Comparison of ENCODE assay signal across 12 mouse cellular contexts in genomic region chrX:52441798-52442197, GRCm38 (mm10).
DNase-seq lines count a peak whose midpoint lies in the region; ATAC-seq and TF ChIP-seq lines count a peak whose summit lies in the region.
"Had no signal": no experiment of that assay in that cellular context is flagged by ENCODE, and none has a peak within 500 bp of the region (broad histone marks: within the 10 kb centered on the region; RNA-seq: fewer than 3 reads in every experiment).

No protein-coding gene starts in this region.

- no peak overlapping the region for H3K4me3 ChIP-seq in heart, adult 2 months
- H3K4me3 ChIP-seq in liver, postnatal 0 days (ENCODE audit: low read depth, low read length), result no peak overlapping the region
- no peak overlapping the region for H3K4me3 ChIP-seq in liver, embryonic 11.5 days (ENCODE audit: low read depth, low read length)
- H3K4me3 ChIP-seq in MEL (ENCODE audit: control insufficient read depth in 1 of 2, insufficient read depth in 1 of 2, low read depth in 2 of 2, low read length in 2 of 2), result no peak overlapping the region
- no peak overlapping the region for H3K4me3 ChIP-seq in neural tube, embryonic 15.5 days (replicated peaks)
- H3K4me3 ChIP-seq: kidney, embryonic 15.5 days had no signal

- no peak for ATAC-seq in liver, postnatal 0 days
- ATAC-seq in liver, embryonic 11.5 days (replicated peaks; ENCODE audit: low FRiP score), result no peak
- ATAC-seq in neural tube, embryonic 15.5 days (ENCODE audit: low FRiP score), result no peak

- intact Hi-C loops in heart, adult 2 months (cut with DNase I), result no loop called here

- H3K9ac ChIP-seq in heart, adult 2 months (ENCODE audit: low read depth, low read length), result no peak overlapping the region
- no peak overlapping the region for H3K9ac ChIP-seq in liver, postnatal 0 days (replicated peaks)
- H3K9ac ChIP-seq in liver, embryonic 11.5 days (ENCODE audit: low read depth, low read length), result no peak overlapping the region
- no peak overlapping the region for H3K9ac ChIP-seq in MEL (ENCODE audit: control insufficient read depth, low read depth, low read length, poor library complexity, severe bottlenecking)
- no peak overlapping the region for H3K9ac ChIP-seq in neural tube, embryonic 15.5 days (replicated peaks)
- H3K9ac ChIP-seq: kidney, embryonic 15.5 days had no signal

- no peaks in the 10 kb centered on the region for H3K79me2 ChIP-seq in heart, adult 2 months (replicated peaks; ENCODE audit: control insufficient read depth, insufficient read depth, low read length)
- H3K79me2 ChIP-seq in MEL (ENCODE audit: control insufficient read depth, insufficient read depth, low read length, poor library complexity), result no peaks in the 10 kb centered on the region

- no peaks in the 10 kb centered on the region for H3K9me3 ChIP-seq in liver, postnatal 0 days (ENCODE audit: low read length)
- H3K9me3 ChIP-seq in liver, embryonic 11.5 days (ENCODE audit: control insufficient read depth, low read length), result no peaks in the 10 kb centered on the region
- no peaks in the 10 kb centered on the region for H3K9me3 ChIP-seq in MEL (replicated peaks; ENCODE audit: insufficient read depth, low read length)
- no peaks in the 10 kb centered on the region for H3K9me3 ChIP-seq in neural tube, embryonic 15.5 days (replicated peaks)
- H3K9me3 ChIP-seq: kidney, embryonic 15.5 days had no signal

- DNase-seq in heart, adult 2 months, result peak in 1 of 2 experiments; percentile 21
- no peak for DNase-seq in heart, adult 8-10 months (ENCODE audit: low spot score)
- DNase-seq in liver, postnatal 0 days, result no peak
- no peak for DNase-seq in liver, embryonic 11.5 days (ENCODE audit: low spot score)
- peak; percentile 9 for DNase-seq in MEL (ENCODE audit: low read depth, low spot score)
- peak; percentile 48 for DNase-seq in embryo, embryonic 10.5 days (ENCODE audit: low spot score)
- DNase-seq in spleen, postnatal 36 days (ENCODE audit: low spot score in 2 of 2), result no peak
- DNase-seq: cerebellum, adult 11 months; thymus, postnatal 14 days had no signal

- H3K27me3 ChIP-seq in heart, adult 2 months (ENCODE audit: control insufficient read depth, insufficient read depth, low read length), result no peaks in the 10 kb centered on the region
- H3K27me3 ChIP-seq in liver, postnatal 0 days (ENCODE audit: insufficient read depth, low read length), result no peaks in the 10 kb centered on the region
- no peaks in the 10 kb centered on the region for H3K27me3 ChIP-seq in liver, embryonic 11.5 days (replicated peaks; ENCODE audit: control insufficient read depth, insufficient read depth, low read length)
- H3K27me3 ChIP-seq in MEL (ENCODE audit: control insufficient read depth in 1 of 2, insufficient read depth in 2 of 2, low read length in 2 of 2), result no peaks in the 10 kb centered on the region
- no peaks in the 10 kb centered on the region for H3K27me3 ChIP-seq in neural tube, embryonic 15.5 days (replicated peaks)
- H3K27me3 ChIP-seq: kidney, embryonic 15.5 days had no signal

- peak; percentile 67 for TF ChIP-seq CTCF in heart, adult 2 months (IDR thresholded peaks at IDR 0.05)
- TF ChIP-seq CTCF in liver, postnatal 0 days (IDR thresholded peaks at IDR 0.05; ENCODE audit: low read depth), result peak; percentile 47
- peak; percentile 20 to 37 (median 31); a peak in 4 of 6 replicates for TF ChIP-seq CTCF in MEL (IDR thresholded peaks at IDR 0.05 in 2 of 3, conservative IDR thresholded peaks at IDR 0.05 in 1 of 3; ENCODE audit: control insufficient read depth in 1 of 3, insufficient read depth in 1 of 3, low read depth in 2 of 3, low read length in 3 of 3, poor library complexity in 1 of 3, severe bottlenecking in 1 of 3)

- H3K36me3 ChIP-seq in heart, adult 2 months (ENCODE audit: control insufficient read depth, insufficient read depth, low read length), result no peaks in the 10 kb centered on the region
- no peaks in the 10 kb centered on the region for H3K36me3 ChIP-seq in liver, postnatal 0 days (replicated peaks; ENCODE audit: insufficient read depth, low read length)
- no peaks in the 10 kb centered on the region for H3K36me3 ChIP-seq in liver, embryonic 11.5 days (ENCODE audit: control insufficient read depth, insufficient read depth, low read length)
- no peaks in the 10 kb centered on the region for H3K36me3 ChIP-seq in MEL (ENCODE audit: control insufficient read depth in 1 of 2, insufficient read depth in 2 of 2, low read length in 2 of 2)
- H3K36me3 ChIP-seq in neural tube, embryonic 15.5 days, result no peaks in the 10 kb centered on the region
- H3K36me3 ChIP-seq: kidney, embryonic 15.5 days had no signal

- no peak overlapping the region for H3K4me2 ChIP-seq in liver, postnatal 0 days (ENCODE audit: low read depth, low read length)
- H3K4me2 ChIP-seq in liver, embryonic 11.5 days, result no peak overlapping the region
- H3K4me2 ChIP-seq in neural tube, embryonic 15.5 days, result no peak overlapping the region
- H3K4me2 ChIP-seq: heart, embryonic 11.5 days; kidney, embryonic 15.5 days had no signal

- 67% methylated on average over 3 of the region's 3 CpGs for WGBS in heart, adult 2 months
- 49% methylated on average over 3 of the region's 3 CpGs for WGBS in liver, postnatal 0 days (ENCODE audit: insufficient replicate concordance)
- 56% methylated on average over 3 of the region's 3 CpGs for WGBS in liver, embryonic 11.5 days
- WGBS in neural tube, embryonic 15.5 days, result 53% methylated on average over 3 of the region's 3 CpGs

- H3K27ac ChIP-seq in heart, adult 2 months, result no peak overlapping the region
- H3K27ac ChIP-seq in liver, postnatal 0 days (ENCODE audit: low read depth), result no peak overlapping the region
- H3K27ac ChIP-seq in liver, embryonic 11.5 days (ENCODE audit: low read depth, low read length), result no peak overlapping the region
- no peak overlapping the region for H3K27ac ChIP-seq in MEL (ENCODE audit: control insufficient read depth, low read depth, low read length)
- no peak overlapping the region for H3K27ac ChIP-seq in neural tube, embryonic 15.5 days (replicated peaks)
- H3K27ac ChIP-seq: kidney, embryonic 15.5 days had no signal

- TF ChIP-seq EP300 in heart, adult 2 months (IDR thresholded peaks at IDR 0.05; ENCODE audit: insufficient read depth, low read depth, low read length), result no peak
- no peak for TF ChIP-seq EP300 in liver, postnatal 0 days (IDR thresholded peaks at IDR 0.05; ENCODE audit: low read depth)
- TF ChIP-seq EP300 in MEL (IDR thresholded peaks at IDR 0.05; ENCODE audit: low read depth in 1 of 2, low read length in 2 of 2), result no peak

- TF ChIP-seq POLR2A in heart, adult 2 months (IDR thresholded peaks at IDR 0.05; ENCODE audit: insufficient read depth, low read depth, low read length), result no peak
- no peak for TF ChIP-seq POLR2A in MEL (IDR thresholded peaks at IDR 0.05; ENCODE audit: control insufficient read depth in 1 of 2, insufficient read depth in 1 of 2, low read depth in 1 of 2, low read length in 2 of 2, poor library complexity in 1 of 2)

- no peaks in the 10 kb centered on the region for H3K4me1 ChIP-seq in heart, adult 2 months (ENCODE audit: control insufficient read depth, insufficient read depth, low read length)
- no peaks in the 10 kb centered on the region for H3K4me1 ChIP-seq in liver, postnatal 0 days (ENCODE audit: insufficient read depth)
- no peaks in the 10 kb centered on the region for H3K4me1 ChIP-seq in liver, embryonic 11.5 days (replicated peaks; ENCODE audit: control insufficient read depth, insufficient read depth, low read length)
- no peaks in the 10 kb centered on the region for H3K4me1 ChIP-seq in MEL (ENCODE audit: control insufficient read depth in 1 of 2, insufficient read depth in 2 of 2, low read length in 2 of 2)
- no peaks in the 10 kb centered on the region for H3K4me1 ChIP-seq in neural tube, embryonic 15.5 days
- H3K4me1 ChIP-seq: kidney, embryonic 15.5 days had no signal

- no peak for TF ChIP-seq RAD21 in MEL (IDR thresholded peaks at IDR 0.05; ENCODE audit: low read depth, low read length)

TF ChIP-seq in MEL, 35 proteins besides CTCF, POLR2A, EP300 and RAD21:
- TF ChIP-seq ZNF384 (IDR thresholded peaks at IDR 0.05; ENCODE audit: low read depth, low read length) (peak; percentile 77), ZKSCAN1 (IDR thresholded peaks at IDR 0.05; ENCODE audit: low read depth, low read length) (no peak)

Comparison
In these comparisons a context has a peak if more than half of its experiments do, and no peak if none do; other contexts are left out.
1. DNase-seq: peak in MEL (single experiment) and embryo, embryonic 10.5 days (single experiment); none in heart, adult 8-10 months (single experiment), liver, postnatal 0 days (single experiment), liver, embryonic 11.5 days (single experiment) and spleen, postnatal 36 days (0 of 2).
2. Peak in every context shown above with its lines, with median percentiles within 50 percentile points of each other: CTCF ChIP-seq.